Mouse (Mus musculus): ENCODE measurements around the gene Nme2.
"Not testable (repeated sequence)": the region's sequence is repeated elsewhere in the genome, so short reads cannot be mapped to it uniquely, and the experiment has no call there.

Gene Nme2

DNA sequence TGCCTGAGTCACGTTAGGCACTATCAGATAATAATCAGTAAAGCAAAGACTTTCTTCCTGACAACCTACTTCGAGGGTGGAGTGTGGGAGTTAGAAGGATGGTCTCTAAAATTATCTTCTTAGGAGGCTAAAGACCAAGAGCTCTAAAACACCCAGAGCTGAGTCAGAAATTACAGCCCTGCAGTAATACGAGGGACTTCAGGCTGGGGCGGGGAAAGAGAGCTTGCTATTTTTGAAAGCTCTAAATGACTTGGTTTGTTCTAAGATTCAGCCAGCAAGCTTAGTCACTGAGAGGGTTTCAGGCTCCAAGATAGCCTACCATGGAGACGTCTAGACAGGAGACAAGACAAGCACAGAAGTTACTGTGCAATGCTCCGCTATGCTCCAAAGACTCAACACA lies 9.3 kb upstream of the Nme2 start:
- no peak for DNase-seq

DNA sequence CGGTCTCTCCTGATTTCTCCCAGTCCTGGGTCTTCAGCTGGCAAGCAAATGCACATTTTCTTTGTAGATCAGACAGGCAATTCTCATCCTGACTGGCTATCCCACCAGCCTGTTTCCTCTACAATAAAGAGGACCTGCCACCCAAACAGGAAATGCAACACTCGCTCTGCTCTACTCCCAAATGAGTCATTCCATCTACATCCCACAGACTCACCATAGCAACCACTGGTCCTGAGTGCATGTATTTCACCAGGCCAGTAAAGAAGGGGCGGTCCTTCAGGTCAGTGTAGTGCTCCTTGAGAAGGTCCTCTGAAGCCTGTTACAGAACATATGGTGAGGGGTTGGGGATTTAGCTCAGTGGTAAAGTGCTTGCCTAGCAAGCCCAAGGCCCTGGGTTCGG lies 7.0 kb upstream of the Nme2 start:
- DNase-seq = no peak

DNA sequence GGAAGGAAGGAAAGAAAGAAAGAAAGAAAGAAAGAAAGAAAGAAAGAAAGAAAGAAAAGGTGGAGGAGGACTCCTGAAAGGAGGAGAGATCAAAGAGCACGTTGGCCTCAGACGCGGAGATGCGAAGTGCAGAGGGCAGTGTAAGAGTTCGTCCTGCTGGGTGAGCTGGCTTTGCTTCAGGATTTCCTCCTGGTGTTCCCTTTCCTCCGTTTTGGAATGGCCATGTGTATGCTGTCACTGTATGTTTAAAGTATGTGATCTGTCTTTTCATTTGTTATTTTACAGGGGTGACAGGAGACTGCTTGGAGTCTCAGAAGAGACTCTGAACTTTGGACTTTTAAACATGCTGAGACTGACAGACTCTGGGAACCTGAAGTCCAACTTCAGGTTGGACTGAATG lies 5.4 kb upstream of the Nme2 start:
- no peak for DNase-seq

DNA sequence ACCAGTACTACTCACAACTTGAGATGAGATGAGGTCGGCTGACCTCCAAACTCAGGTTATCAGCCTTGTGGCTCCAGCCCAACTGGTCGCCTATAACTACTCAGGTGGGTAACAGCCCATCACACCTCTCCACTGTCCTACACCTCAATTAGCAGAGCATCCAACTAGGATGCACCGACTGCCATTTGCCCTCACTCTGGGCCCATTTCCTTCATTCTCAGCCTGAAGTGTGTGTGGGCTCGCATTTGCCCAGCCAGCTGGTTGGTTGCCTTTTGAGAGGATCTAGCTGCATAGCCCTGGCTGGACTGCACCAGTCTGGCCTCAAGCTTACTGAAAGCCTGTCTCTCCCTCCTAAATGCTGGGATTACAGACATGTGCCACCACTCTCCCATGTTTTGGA lies 1.7 kb upstream of the Nme2 start:
- DNase-seq = no peak

DNA sequence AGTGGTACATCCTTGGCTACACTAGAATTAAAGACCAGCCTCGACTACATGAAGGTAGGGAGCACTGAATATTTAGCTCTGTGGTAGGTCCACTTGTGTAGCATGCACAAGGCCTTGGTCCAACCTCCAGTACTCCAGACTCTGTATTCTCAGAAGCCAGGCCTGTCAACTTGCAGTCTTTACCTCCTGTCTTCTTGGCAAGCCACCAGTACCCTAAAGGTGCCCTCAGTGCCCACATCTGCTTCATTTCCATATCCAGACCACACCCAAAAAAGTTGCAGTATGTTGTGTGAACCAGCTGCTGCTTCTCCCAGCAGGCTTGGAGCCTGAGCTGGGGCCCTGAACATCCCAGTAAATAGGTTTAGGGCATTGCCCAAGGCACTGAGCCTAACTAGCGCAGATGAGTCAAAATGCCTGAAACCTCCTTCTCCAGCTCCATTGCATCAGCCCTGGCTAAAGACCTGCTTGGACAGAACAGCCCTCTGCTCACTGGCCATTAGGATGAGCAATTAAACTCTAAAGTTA lies 1.0 kb upstream of the Nme2 start:
- DNase-seq = no peak

DNA sequence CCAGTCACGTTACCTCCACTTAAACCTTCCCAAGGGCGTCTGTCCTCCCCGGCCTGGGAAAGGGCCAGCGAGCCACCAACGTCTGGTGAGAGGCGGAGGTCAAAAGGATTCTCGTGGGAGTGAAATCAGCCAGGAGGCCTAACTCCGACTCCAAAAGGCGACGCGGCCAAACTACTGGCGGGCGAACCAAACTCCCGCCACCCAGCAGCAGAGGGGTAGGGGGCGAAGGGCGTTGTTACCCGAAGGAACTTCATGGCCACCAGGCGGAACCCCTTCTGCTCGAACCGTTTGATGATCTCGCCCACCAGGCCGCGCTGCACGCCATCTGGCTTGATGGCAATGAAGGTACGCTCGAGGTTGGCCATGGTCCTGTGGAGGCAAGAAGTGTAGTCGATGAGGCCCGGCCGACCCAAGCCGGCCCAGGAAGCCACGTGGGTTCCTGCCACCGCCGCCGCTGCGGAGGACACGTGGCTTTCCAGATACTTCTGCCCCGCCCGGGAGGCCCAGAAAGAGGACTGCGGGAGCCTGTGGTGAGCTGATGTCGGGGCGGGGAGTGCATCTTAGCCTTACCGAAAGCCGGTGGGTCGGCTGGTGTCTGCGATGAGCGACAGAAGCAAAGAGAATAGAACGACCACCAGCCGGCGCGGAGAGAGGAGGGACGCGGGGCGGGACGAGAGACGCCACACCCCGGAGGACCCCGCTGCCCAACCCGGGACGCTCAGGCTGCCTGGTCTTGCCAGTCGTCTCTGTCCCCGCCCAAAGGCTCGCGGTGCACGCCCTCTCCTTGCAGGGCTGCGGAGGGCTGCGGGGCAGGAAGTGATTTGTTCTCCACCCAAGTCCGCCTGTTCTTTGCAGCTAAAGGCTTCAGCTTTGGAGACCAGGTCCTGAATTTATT lies 556 bp downstream of the Nme2 start:
- DNase-seq = peak; percentile 93

DNA sequence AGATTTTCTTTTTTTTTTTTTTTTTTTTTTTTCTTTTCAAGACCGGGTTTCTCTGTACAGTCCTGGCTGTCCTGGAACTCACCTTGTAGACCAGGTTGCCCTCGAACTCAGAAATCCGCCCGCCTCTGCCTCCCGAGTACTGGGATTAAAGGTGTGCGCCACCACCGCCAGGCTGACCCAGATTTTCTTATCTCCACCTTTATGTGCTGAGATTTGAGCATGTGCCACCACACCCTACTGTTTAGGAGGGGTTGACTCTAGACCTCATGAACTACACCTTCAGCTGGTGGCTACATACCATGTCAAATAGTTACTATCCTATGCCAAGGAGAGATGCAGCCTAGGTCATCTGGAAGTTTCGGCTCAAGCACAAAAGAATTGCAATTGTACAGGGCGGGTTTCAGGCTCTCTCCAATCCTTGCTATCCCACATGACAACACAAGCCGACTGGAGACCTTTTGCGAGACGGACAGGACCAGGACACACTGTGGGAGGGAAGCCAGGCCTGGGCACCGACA lies 1.3 kb downstream of the Nme2 start:
- no peak for DNase-seq

DNA sequence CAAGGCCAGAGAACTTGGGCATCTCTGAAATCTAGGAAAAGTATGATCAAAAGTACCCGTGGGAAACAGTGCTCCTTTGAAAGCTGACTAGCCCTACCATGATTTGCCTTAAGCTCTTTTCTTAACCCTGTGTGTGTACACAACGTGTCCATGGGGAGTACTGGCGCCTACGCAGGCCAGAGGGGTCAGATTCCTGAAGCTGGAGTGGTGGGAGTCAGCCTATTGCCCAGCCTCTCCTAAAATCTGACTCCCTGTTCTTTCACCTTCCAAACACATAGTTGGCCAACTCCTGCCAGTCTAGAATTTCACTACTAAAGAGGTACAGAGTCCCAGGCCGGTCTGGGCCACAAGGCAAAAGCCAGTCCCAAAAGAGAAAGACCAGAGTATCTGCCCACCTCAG lies 3.7 kb downstream of the Nme2 start:
- DNase-seq = no peak

DNA sequence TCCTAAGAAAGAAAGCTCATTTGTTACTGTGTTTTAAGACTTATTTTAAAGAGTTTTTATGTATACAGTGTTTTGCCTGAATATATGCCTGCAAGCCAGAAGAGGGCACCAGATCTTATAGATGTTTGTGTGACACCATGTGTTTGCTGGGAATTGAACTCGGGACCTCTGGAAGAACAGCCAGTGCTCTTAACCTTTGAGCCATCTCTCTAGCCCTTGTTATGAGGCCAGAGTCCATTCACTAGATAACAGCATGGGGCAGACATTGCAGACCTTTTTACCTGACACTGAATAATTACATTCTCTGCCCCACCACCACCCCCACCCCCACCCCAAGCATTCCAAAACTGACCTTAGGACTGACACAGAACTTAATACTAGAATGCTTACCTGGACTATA lies 6.0 kb downstream of the Nme2 start:
- DNase-seq = no peak

DNA sequence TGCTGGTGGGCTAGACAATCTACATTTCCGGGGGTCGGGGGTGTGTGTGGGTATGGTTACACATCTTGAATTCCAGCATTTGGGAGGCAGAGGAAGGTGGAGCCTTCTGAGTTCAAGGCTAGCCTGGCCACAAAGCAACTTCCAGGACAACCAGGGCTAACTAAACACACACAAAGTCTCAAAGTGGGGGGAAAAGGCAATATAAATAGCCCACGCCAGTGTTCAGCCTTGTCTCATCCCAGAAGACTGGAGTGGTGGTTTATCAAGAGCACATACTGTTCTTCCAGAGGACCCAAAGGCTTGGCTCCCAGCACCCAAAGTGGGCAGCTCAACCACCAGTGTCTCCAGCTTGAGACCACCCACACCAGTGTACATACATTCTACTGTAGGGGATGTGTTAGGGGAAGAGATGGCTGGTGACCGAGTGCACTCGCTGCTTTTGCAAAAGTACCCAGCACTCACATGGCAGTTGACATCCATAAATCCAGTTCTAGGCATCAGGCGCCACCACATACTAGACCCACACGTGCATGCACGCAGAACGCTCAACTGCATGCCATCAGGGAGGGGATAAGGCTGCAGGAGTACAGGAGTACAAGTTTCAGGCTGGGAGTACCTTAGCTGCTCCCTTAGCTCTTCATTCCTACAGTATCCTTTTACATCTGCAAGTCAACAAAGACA lies 7.0 kb downstream of the Nme2 start:
- no peak for DNase-seq

DNA sequence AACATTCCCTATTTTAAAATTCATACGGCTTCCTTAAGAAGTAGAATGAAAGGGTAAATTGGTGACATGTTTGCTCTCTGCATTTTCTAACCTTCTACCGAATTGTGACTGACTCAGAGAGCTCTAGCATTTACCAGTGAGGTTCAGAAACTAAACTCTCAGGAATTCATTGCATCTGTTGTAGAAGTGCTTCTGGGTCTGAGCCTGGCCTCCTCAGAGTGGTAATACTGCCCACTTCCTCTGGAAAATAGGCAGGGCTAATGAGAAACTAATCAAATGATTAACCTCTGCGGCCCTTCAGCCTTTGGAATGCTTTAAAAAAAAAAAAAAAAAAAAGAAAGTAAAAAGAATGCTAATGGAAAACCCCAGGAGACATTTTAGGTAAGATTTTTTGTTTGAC lies 11.1 kb downstream of the Nme2 start:
- no peak for DNase-seq

DNA sequence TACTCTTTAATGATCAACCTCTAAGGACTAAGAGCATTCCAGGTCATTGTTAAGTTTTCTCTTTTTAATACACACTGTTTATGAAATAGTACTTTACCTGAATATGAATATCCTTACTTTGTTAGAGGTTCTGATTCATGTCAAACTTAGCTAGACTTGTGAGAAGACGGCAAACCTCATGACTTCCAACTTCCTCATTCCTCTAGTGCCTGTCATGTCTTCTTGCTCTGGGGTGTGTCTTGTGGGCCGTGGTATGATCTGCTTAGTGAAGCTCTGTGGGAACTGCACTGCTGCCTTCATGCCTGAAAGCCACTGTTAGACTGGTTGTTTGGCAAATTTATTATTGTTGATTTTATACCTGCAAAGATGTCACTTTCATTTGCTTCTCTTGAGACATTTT lies 15.2 kb downstream of the Nme2 start:
- DNase-seq = no peak

DNA sequence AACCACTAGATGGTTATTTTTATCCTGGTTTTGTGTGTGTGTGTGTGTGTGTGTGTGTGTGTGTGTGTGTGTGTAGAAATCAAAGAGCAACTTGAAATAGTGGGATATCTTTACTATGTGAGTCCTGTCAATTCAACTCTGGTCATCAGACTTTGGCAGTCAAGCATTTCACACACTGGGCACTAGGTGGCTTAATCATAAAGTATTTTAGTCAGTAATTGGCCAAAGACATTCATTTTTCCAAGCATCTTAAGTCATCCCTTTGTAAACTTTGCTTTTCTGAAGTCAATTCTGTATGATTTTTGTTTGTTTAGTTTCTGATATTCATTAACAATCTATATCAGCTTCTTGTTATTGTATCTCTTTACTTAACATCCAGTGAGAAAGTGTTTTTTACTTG lies 27.0 kb downstream of the Nme2 start:
- DNase-seq = no peak

DNA sequence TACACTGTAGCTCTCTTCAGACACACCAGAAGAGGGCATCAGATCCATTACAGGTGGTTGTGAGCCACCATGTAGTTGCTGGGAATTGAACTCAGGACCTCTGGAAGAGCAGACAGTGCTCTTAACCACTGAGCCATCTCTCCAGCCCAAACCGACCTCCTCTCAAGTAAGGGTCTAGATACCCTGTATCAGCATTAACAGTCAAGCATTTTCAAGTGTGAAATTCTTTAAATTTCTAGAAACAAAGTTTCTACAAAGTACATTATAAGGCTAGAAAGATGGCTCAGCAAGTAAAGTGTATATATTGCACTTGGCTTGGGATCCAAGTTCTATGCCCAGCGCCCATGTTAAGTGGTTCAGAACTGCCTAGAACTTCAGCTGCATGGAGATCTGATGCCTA lies 41.0 kb downstream of the Nme2 start:
- DNase-seq = not testable (repeated sequence)

DNA sequence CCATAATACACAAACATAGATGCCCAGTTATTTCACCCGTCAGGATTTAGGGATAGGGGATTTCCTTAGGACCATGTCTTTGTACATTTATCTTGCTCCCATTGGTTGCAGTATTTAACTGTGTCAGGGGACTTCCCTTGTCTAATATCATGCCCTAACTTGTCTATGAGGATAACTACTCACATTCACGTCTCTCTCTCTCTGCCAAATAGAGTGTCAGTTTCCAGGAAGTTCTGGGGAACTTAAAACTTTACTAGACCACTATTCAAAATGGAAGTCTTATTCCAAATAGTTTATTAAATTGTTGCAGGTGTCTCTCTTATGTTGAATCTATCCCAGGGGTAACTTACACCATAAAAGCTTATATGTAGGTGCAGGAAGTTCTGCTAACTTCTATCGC lies 44.5 kb downstream of the Nme2 start:
- DNase-seq = no peak

DNA sequence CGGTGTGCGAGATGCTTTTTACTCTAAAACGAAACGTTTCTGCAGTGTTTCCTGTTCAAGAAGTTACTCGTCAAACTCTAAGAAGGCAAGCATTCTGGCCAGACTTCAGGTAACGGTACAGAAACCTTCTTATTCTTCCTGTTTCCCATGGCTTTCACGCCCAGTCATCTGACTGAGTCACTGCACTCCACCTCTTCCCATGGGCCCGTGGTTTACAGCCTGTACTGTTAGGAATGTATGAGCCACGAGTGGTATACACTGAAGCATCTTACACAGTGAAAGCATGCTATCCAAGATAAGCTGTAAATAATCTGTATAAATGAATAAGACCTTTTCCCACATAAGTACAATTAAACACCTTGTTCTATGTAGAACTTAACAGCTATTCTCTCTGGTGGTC lies 47.2 kb downstream of the Nme2 start:
- DNase-seq = no peak

DNA sequence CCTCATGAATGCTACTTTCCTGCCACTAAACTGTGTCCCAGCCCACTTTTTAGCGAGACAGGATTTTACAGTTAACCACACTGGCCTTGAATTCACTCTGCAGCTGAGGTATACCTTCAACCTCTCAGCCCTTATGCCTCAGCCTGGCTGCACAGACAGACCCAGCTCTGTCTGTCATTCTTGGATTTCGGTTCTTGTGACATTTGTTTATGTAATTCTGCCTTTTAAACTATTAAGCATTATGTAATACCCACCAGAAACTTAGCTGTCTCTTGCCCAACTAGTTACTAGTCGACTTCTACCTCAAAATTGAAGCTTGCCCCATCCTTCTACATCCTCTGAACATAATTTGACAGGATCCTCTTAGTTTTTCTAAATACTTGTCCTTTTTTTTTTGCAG lies 48.2 kb downstream of the Nme2 start:
- no peak for DNase-seq

DNA sequence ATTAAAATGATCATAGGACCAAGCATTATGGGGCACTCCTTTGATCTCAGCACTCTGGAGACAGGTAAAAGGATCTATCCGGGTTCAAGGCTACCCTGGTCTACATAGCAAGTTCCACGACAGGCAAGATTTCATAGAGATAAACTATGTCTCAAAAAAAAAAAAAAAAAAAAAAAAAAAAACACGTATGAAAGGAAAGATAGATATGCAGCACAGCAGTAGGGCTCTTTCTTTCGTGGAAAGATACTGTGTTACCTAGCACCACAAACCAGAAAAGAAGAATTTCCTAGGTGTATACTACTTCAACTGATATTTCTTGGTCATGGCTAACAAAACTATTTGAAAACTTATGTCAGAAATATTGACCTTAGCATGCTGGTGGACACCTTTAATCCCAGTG lies 49.2 kb downstream of the Nme2 start:
- no peak for DNase-seq
